Mouse (Mus musculus) MEL (cell line): ENCODE measurements around the gene A730049H05Rik.

Experiments used
- CTCF ChIP-seq, 3 experiments: IDR thresholded peaks in 2 of 3; conservative IDR thresholded peaks in 1 of 3; 2 replicates each; pipeline ENCODE4 v1.5.1; 2011 to 2012; ENCODE audit warnings: low read length in 3 of 3, low read depth in 2 of 3, mild to moderate bottlenecking in 2 of 3, improper control_type of control experiment in 1 of 3, inconsistent platforms in 1 of 3, mixed read lengths in 1 of 3, moderate library complexity in 1 of 3; ENCODE audit not compliant: control insufficient read depth in 1 of 3, insufficient read depth in 1 of 3, poor library complexity in 1 of 3, severe bottlenecking in 1 of 3
- ZC3H11A ChIP-seq: IDR thresholded peaks from 2 replicates; pipeline ENCODE4 v1.6.1; 2012; ENCODE audit warnings: low read depth, mild to moderate bottlenecking, inconsistent platforms, low read length, improper control_type of control experiment

DNA sequence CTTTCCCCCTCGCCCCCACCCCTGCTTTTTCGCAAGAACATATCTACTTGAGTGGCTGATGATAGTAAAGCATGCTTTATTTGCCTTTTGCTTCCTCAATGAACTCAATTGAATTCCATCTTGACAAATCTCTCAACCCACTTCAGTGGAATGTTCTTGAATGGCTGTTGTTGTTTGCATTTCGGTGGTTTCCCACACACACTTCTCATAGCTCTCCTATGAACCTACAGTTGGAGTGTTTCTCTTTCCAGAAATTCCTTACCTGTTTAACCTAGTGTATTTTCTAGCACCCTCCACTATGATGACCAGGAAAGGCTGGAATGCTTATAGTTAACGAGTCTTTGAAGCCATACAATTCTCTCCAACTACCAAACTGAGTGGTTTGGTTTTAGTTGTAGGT, 38.6 kb downstream of the A730049H05Rik start:
- no peak for TF ChIP-seq CTCF (IDR thresholded peaks at IDR 0.05 in 2 of 3, conservative IDR thresholded peaks at IDR 0.05 in 1 of 3; ENCODE audit: control insufficient read depth in 1 of 3, insufficient read depth in 1 of 3, low read depth in 2 of 3, low read length in 3 of 3, poor library complexity in 1 of 3, severe bottlenecking in 1 of 3)
- TF ChIP-seq ZC3H11A: no peak
